Mouse (Mus musculus) lung, adult 2 months (tissue): Measurements from ENCODE around the gene Tmem59.

Experiments used
- CTCF ChIP-seq: fragments of 200-500 bp; IDR thresholded peaks from 2 replicates; pipeline ENCODE4 v1.5.1; 2011; ENCODE audit warnings: mild to moderate bottlenecking, low read length, control low read depth; ENCODE audit not compliant: insufficient read depth
- POLR2A ChIP-seq: fragments of 200-500 bp; IDR thresholded peaks from 2 replicates; pipeline ENCODE4 v1.6.1; 2011; ENCODE audit warnings: low read depth, mild to moderate bottlenecking, control low read depth, low read length, borderline replicate concordance; ENCODE audit errors: extremely low read depth

DNA sequence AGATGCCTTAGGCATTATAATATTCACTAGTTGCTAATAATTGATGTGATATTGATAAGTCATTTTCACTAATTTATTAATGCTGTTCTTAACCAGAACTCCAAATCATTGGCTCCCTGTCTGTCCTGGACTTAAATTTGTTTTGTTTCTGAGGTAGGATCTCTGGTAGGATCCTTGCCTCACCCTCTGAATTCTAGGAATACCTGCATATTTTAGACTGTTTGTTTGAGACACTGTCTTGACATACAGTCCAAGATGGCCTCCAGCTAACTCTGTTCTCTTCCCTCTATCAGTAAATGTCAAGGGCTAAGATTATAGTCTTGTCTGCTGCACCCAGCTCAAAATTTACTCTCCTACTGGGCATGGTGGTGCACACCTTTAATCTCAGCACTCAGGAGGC, 2.5 kb downstream of the Tmem59 start:
- no peak for TF ChIP-seq POLR2A
- TF ChIP-seq CTCF: no peak
